In genomic region chr17:74489024-74489900, GRCm38 (mm10) we compare ENCODE assay signal across 8 mouse cellular contexts. TPM values are rescaled to one million over a fixed set of nuclear protein-coding genes. Genes with fewer than 3 reads are reported as not detected.
DNase-seq lines count a peak whose midpoint lies in the region; ATAC-seq and TF ChIP-seq lines count a peak whose summit lies in the region.

Gene Yipf4, plus strand, starts transcription at chr17:74489493.

- dilution Hi-C loops in CH12.LX (cut with MboI; ENCODE audit: extremely low pct_ligation_motif_present, extremely low pct_unique_long_range_greater_than_20kb, low sequenced_read_pairs) = no loop called here

- no peak for TF ChIP-seq CTCF in CH12.LX (conservative IDR thresholded peaks at IDR 0.05 in 1 of 2, IDR thresholded peaks at IDR 0.05 in 1 of 2; ENCODE audit: low read depth in 2 of 2, low read length in 2 of 2)

- TF ChIP-seq POLR2A in CH12.LX (IDR thresholded peaks at IDR 0.05; ENCODE audit: low read depth, low read length) = peak; percentile 82

- ATAC-seq in forebrain, embryonic 11.5 days (replicated peaks; ENCODE audit: low FRiP score) = peak; percentile 100
- peak; percentile 99 for ATAC-seq in heart, embryonic 16.5 days (replicated peaks; ENCODE audit: extremely low read depth, insufficient read depth, low FRiP score)
- ATAC-seq in liver, embryonic 15.5 days (ENCODE audit: insufficient read depth) = peak; percentile 98
- peak; percentile 100 for ATAC-seq in neural tube, embryonic 12.5 days (ENCODE audit: low FRiP score, low read depth)

- TF ChIP-seq EP300 in CH12.LX (IDR thresholded peaks at IDR 0.05; ENCODE audit: low read length) = no peak

- WGBS in forebrain, embryonic 11.5 days = 6% methylated on average over 49 of the region's 58 CpGs
- WGBS in heart, embryonic 16.5 days = 4% methylated on average over 58 of the region's 58 CpGs
- WGBS in liver, embryonic 15.5 days (ENCODE audit: insufficient replicate concordance) = 3% methylated on average over 58 of the region's 58 CpGs
- WGBS in neural tube, embryonic 12.5 days = 5% methylated on average over 58 of the region's 58 CpGs

- peak; percentile 96 for DNase-seq in CH12.LX (ENCODE audit: extremely low read depth)
- DNase-seq in c-Kit-positive CD71-positive TER-119-negative erythroid progenitor cells, embryonic 14.5 days (ENCODE audit: low read depth) = peak; percentile 95
- DNase-seq in forebrain, embryonic 11.5 days (ENCODE audit: low spot score) = peak; percentile 94
- peak; percentile 97 to 98 for DNase-seq in kidney, postnatal 36 days
- DNase-seq in telencephalon, adult 2 months (ENCODE audit: low read depth, low spot score) = peak; percentile 96

- H3K4me2 ChIP-seq in CH12.LX (ENCODE audit: insufficient read depth, low read depth, poor library complexity, severe bottlenecking) = peak within 1 kb of the TSS; percentile 87
- peak within 1 kb of the TSS; percentile 67 for H3K4me2 ChIP-seq in forebrain, embryonic 11.5 days (ENCODE audit: low read depth, low read length, severe bottlenecking)
- peak within 1 kb of the TSS; percentile 73 for H3K4me2 ChIP-seq in heart, embryonic 16.5 days (ENCODE audit: low read depth, low read length)
- peak within 1 kb of the TSS; percentile 70 for H3K4me2 ChIP-seq in liver, embryonic 15.5 days
- peak within 1 kb of the TSS; percentile 67 for H3K4me2 ChIP-seq in neural tube, embryonic 12.5 days (replicated peaks)

- H3K36me3 ChIP-seq in CH12.LX (replicated peaks in 1 of 2; ENCODE audit: control insufficient read depth in 1 of 2, insufficient read depth in 1 of 2, low read length in 1 of 2) = peaks cover 5 to 19% of the 10 kb centered on the region in 2 experiments
- H3K36me3 ChIP-seq in forebrain, embryonic 11.5 days (ENCODE audit: control insufficient read depth, insufficient read depth, low read length) = no peaks in the 10 kb centered on the region; the same call in 1 of the 2 replicates
- H3K36me3 ChIP-seq in heart, embryonic 16.5 days (ENCODE audit: control insufficient read depth, insufficient read depth) = peaks cover 11% of the 10 kb centered on the region
- peaks cover 24% of the 10 kb centered on the region for H3K36me3 ChIP-seq in liver, embryonic 15.5 days (replicated peaks)
- peaks cover 16% of the 10 kb centered on the region for H3K36me3 ChIP-seq in neural tube, embryonic 12.5 days

- peak within 1 kb of the TSS; percentile 84 for H3K9ac ChIP-seq in CH12.LX (ENCODE audit: insufficient read depth, low read depth)
- H3K9ac ChIP-seq in forebrain, embryonic 11.5 days (ENCODE audit: low read length) = peak within 1 kb of the TSS; percentile 84
- H3K9ac ChIP-seq in heart, embryonic 16.5 days (ENCODE audit: low read length) = peak within 1 kb of the TSS; percentile 95
- H3K9ac ChIP-seq in liver, embryonic 15.5 days = peak within 1 kb of the TSS; percentile 96
- H3K9ac ChIP-seq in neural tube, embryonic 12.5 days = peak within 1 kb of the TSS; percentile 96

- in situ Hi-C loops in CH12.LX (cut with MboI; ENCODE audit: low pct_ligation_motif_present, low pct_unique_long_range_greater_than_20kb, low sequenced_read_pairs) = no loop called here

- peaks cover 0 to 10% of the 10 kb centered on the region in 2 experiments; a peak in 2 of 4 replicates for H3K4me1 ChIP-seq in CH12.LX (ENCODE audit: control insufficient read depth in 1 of 2, insufficient read depth in 2 of 2)
- H3K4me1 ChIP-seq in forebrain, embryonic 11.5 days (replicated peaks; ENCODE audit: control insufficient read depth, insufficient read depth, low read length) = no peaks in the 10 kb centered on the region
- H3K4me1 ChIP-seq in heart, embryonic 16.5 days (ENCODE audit: control insufficient read depth, insufficient read depth, low read length) = peaks cover 5% of the 10 kb centered on the region
- peaks cover 18% of the 10 kb centered on the region for H3K4me1 ChIP-seq in liver, embryonic 15.5 days (replicated peaks)
- no peaks in the 10 kb centered on the region for H3K4me1 ChIP-seq in neural tube, embryonic 12.5 days

- H3K9me3 ChIP-seq in CH12.LX (replicated peaks; ENCODE audit: low read length) = no peaks in the 10 kb centered on the region
- H3K9me3 ChIP-seq in forebrain, embryonic 11.5 days (ENCODE audit: control insufficient read depth, low read length) = no peaks in the 10 kb centered on the region
- H3K9me3 ChIP-seq in heart, embryonic 16.5 days (replicated peaks; ENCODE audit: control insufficient read depth, low read length) = no peaks in the 10 kb centered on the region
- H3K9me3 ChIP-seq in liver, embryonic 15.5 days (replicated peaks) = no peaks in the 10 kb centered on the region
- no peaks in the 10 kb centered on the region for H3K9me3 ChIP-seq in neural tube, embryonic 12.5 days

- H3K79me2 ChIP-seq in CH12.LX (replicated peaks; ENCODE audit: control insufficient read depth, extremely low read depth, insufficient read depth, poor library complexity, severe bottlenecking) = peaks cover 20% of the 10 kb centered on the region

- H3K27ac ChIP-seq in CH12.LX (ENCODE audit: insufficient read depth, low read depth) = peak within 1 kb of the TSS; percentile 58
- peak within 1 kb of the TSS; percentile 25; the same call in 1 of the 2 replicates for H3K27ac ChIP-seq in forebrain, embryonic 11.5 days (ENCODE audit: low read depth, low read length)
- peak within 1 kb of the TSS; percentile 90 for H3K27ac ChIP-seq in heart, embryonic 16.5 days (ENCODE audit: low read length)
- H3K27ac ChIP-seq in liver, embryonic 15.5 days (replicated peaks) = peak within 1 kb of the TSS; percentile 99
- peak within 1 kb of the TSS; percentile 84 for H3K27ac ChIP-seq in neural tube, embryonic 12.5 days

- TF ChIP-seq RAD21 in CH12.LX (IDR thresholded peaks at IDR 0.05; ENCODE audit: low read depth, low read length) = no peak

- no peaks in the 10 kb centered on the region for H3K27me3 ChIP-seq in CH12.LX (replicated peaks)
- H3K27me3 ChIP-seq in forebrain, embryonic 11.5 days (ENCODE audit: control insufficient read depth, insufficient read depth, low read length) = no peaks in the 10 kb centered on the region
- H3K27me3 ChIP-seq in heart, embryonic 16.5 days (ENCODE audit: control insufficient read depth, insufficient read depth, low read length) = no peaks in the 10 kb centered on the region
- H3K27me3 ChIP-seq in liver, embryonic 15.5 days = peaks cover 7% of the 10 kb centered on the region; the same call in 1 of the 2 replicates
- no peaks in the 10 kb centered on the region for H3K27me3 ChIP-seq in neural tube, embryonic 12.5 days (replicated peaks)

- peak within 1 kb of the TSS; percentile 71 to 79 (median 74) for H3K4me3 ChIP-seq in CH12.LX (replicated peaks in 1 of 3; ENCODE audit: low read depth in 2 of 3, low read length in 2 of 3, poor library complexity in 1 of 3)
- H3K4me3 ChIP-seq in forebrain, embryonic 11.5 days (ENCODE audit: low read depth, low read length) = peak within 1 kb of the TSS; percentile 99
- H3K4me3 ChIP-seq in heart, embryonic 16.5 days (ENCODE audit: low read length) = peak within 1 kb of the TSS; percentile 98
- peak within 1 kb of the TSS; percentile 98 for H3K4me3 ChIP-seq in liver, embryonic 15.5 days (replicated peaks)
- H3K4me3 ChIP-seq in neural tube, embryonic 12.5 days = peak within 1 kb of the TSS; percentile 100

TF ChIP-seq in CH12.LX, 34 proteins besides CTCF, POLR2A, EP300 and RAD21 (continues in another document):
- TF ChIP-seq ZNF384 (IDR thresholded peaks at IDR 0.05; ENCODE audit: low read depth, low read length) (peak; percentile 90), UBTF (IDR thresholded peaks at IDR 0.05; ENCODE audit: low read depth, low read length) (peak; percentile 80; the same call in 1 of the 2 replicates), MAX (IDR thresholded peaks at IDR 0.05; ENCODE audit: low read length) (peak; percentile 85), ELF1 (IDR thresholded peaks at IDR 0.05; ENCODE audit: low read depth, low read length) (peak; percentile 98), USF2 (conservative IDR thresholded peaks at IDR 0.05; ENCODE audit: low read depth, low read length) (no peak), JUND (conservative IDR thresholded peaks at IDR 0.05; ENCODE audit: low read depth, low read length) (no peak), USF1 (IDR thresholded peaks at IDR 0.05; ENCODE audit: low read depth, low read length) (no peak), NRF1 (IDR thresholded peaks at IDR 0.05; ENCODE audit: low read depth, low read length) (peak; percentile 43; the same call in 1 of the 2 replicates), MYC (IDR thresholded peaks at IDR 0.05; ENCODE audit: low read depth, low read length) (0 out of 2 replicates have a peak, but pooled peaks have one; percentile 52), BHLHE40 (IDR thresholded peaks at IDR 0.05; ENCODE audit: low read depth, low read length) (no peak), E2F4 (IDR thresholded peaks at IDR 0.05; ENCODE audit: insufficient replicate concordance, low read depth, low read length) (no peak), IRF4 (IDR thresholded peaks at IDR 0.05; ENCODE audit: low read depth, low read length) (0 out of 2 replicates have a peak, but pooled peaks have one; percentile 28), ZMIZ1 (IDR thresholded peaks at IDR 0.05; ENCODE audit: low read depth, low read length) (no peak), CHD1 (IDR thresholded peaks at IDR 0.05; ENCODE audit: low read depth, low read length) (no peak), SIN3A (IDR thresholded peaks at IDR 0.05; ENCODE audit: low read length) (peak; percentile 99), MEF2A (IDR thresholded peaks at IDR 0.05; ENCODE audit: borderline replicate concordance, low read depth, low read length) (peak; percentile 56; the same call in 1 of the 2 replicates), JUN (IDR thresholded peaks at IDR 0.05; ENCODE audit: insufficient read depth, low read depth, low read length) (no peak), POLR2AphosphoS2 (IDR thresholded peaks at IDR 0.05; ENCODE audit: low read depth, low read length) (no peak), TCF12 (IDR thresholded peaks at IDR 0.05; ENCODE audit: low read depth, low read length) (peak; percentile 78), MAFK (IDR thresholded peaks at IDR 0.05; ENCODE audit: insufficient replicate concordance, low read length) (no peak), RCOR1 (conservative IDR thresholded peaks at IDR 0.05; ENCODE audit: low read depth, low read length) (no peak), SMC3 (IDR thresholded peaks at IDR 0.05; ENCODE audit: low read depth, low read length) (no peak), NELFE (IDR thresholded peaks at IDR 0.05; ENCODE audit: low read depth, low read length) (no peak)

RNA-seq across cellular contexts. Expression of gene Yipf4, which starts in this region (rescaled TPM):
- total RNA-seq in CH12.LX (2012; rRNA removed) (28.9 and 32.9 TPM in 2 replicates), CH12.LX (2014; rRNA removed) (77.7 and 81.3 TPM in 2 replicates)
- polyA plus RNA-seq in CH12.LX (2012; ENCODE audit: insufficient read length, low read depth) = 41.6 and 42.8 TPM in 2 replicates
- polyA plus RNA-seq in forebrain, embryonic 11.5 days (2014; fragmentation: Nextera tagmentation; extraction: Ambion mirVana) = 43.9 and 51.8 TPM in 2 replicates
- polyA plus RNA-seq in heart, embryonic 16.5 days (2015; fragmentation: Nextera tagmentation; extraction: Ambion mirVana) = 52.7 and 56.6 TPM in 2 replicates
- polyA plus RNA-seq in liver, embryonic 15.5 days (2015; fragmentation: Nextera tagmentation; extraction: Ambion mirVana) = 67.7 and 74.2 TPM in 2 replicates
- 58.0 and 64.6 TPM in 2 replicates for polyA plus RNA-seq in neural tube, embryonic 12.5 days (2016; fragmentation: Nextera tagmentation; extraction: Ambion mirVana)

Comparison
In these comparisons a context has a peak if more than half of its experiments do, and no peak if none do; other contexts are left out.
1. Peak in every context shown above with its lines: DNase-seq, ATAC-seq, H3K4me3 ChIP-seq and H3K27ac ChIP-seq.
2. H3K27ac ChIP-seq: peak in every context shown above with its lines; median percentile 99 in liver, embryonic 15.5 days; 90 in heart, embryonic 16.5 days; 84 in neural tube, embryonic 12.5 days; 58 in CH12.LX; 25 in forebrain, embryonic 11.5 days.